In genomic region chr5:30738127-30738828, GRCm38 (mm10) we compare ENCODE assay signal across 8 mouse cellular contexts. TPM values are rescaled to one million over a fixed set of nuclear protein-coding genes. Genes with fewer than 3 reads are reported as not detected.
DNase-seq lines count a peak whose midpoint lies in the region; ATAC-seq and TF ChIP-seq lines count a peak whose summit lies in the region.

No protein-coding gene starts in this region.

- intact Hi-C loops in heart, postnatal 36 days (cut with DNase I), result no loop called here

- H3K9me3 ChIP-seq in heart, embryonic 12.5 days (replicated peaks), result no peaks in the 10 kb centered on the region
- H3K9me3 ChIP-seq in heart, embryonic 16.5 days (replicated peaks; ENCODE audit: control insufficient read depth, low read length), result no peaks in the 10 kb centered on the region
- H3K9me3 ChIP-seq in neural tube, embryonic 13.5 days, result no peaks in the 10 kb centered on the region

- no peak for TF ChIP-seq CTCF in brain, embryonic 14.5 days (IDR thresholded peaks at IDR 0.05; ENCODE audit: borderline replicate concordance, extremely low read depth, insufficient read depth, insufficient read length)
- TF ChIP-seq CTCF in lung, adult 2 months (IDR thresholded peaks at IDR 0.05; ENCODE audit: insufficient read depth, low read length), result no peak

- H3K27ac ChIP-seq in heart, embryonic 12.5 days (ENCODE audit: poor library complexity, severe bottlenecking), result no peak overlapping the region
- H3K27ac ChIP-seq in heart, embryonic 16.5 days (ENCODE audit: low read length), result no peak overlapping the region
- H3K27ac ChIP-seq in neural tube, embryonic 13.5 days (replicated peaks), result peak overlapping the region; percentile 57

- peaks cover 8% of the 10 kb centered on the region; the same call in 1 of the 2 replicates for H3K27me3 ChIP-seq in heart, embryonic 12.5 days (replicated peaks)
- no peaks in the 10 kb centered on the region for H3K27me3 ChIP-seq in heart, embryonic 16.5 days (ENCODE audit: control insufficient read depth, insufficient read depth, low read length)
- no peaks in the 10 kb centered on the region for H3K27me3 ChIP-seq in neural tube, embryonic 13.5 days

- peak; percentile 42; the same call in 1 of the 2 replicates for ATAC-seq in heart, embryonic 12.5 days (ENCODE audit: insufficient number of reproducible peaks, low FRiP score)
- peak; percentile 63; the same call in 1 of the 2 replicates for ATAC-seq in heart, embryonic 16.5 days (replicated peaks; ENCODE audit: extremely low read depth, insufficient read depth, low FRiP score)
- ATAC-seq in neural tube, embryonic 13.5 days (ENCODE audit: low read depth), result 0 out of 2 replicates have a peak, but pooled peaks have one; percentile 24
- ATAC-seq in erythroid progenitor cell, adult 5-6 weeks (replicated peaks; ENCODE audit: low FRiP score, poor library complexity, severe bottlenecking), result no peak

- no peaks in the 10 kb centered on the region for H3K36me3 ChIP-seq in heart, embryonic 12.5 days
- no peaks in the 10 kb centered on the region for H3K36me3 ChIP-seq in heart, embryonic 16.5 days (ENCODE audit: control insufficient read depth, insufficient read depth)
- H3K36me3 ChIP-seq in neural tube, embryonic 13.5 days, result peaks cover 22% of the 10 kb centered on the region

- TF ChIP-seq POLR2A in brain, embryonic 14.5 days (IDR thresholded peaks at IDR 0.05; ENCODE audit: borderline replicate concordance, extremely low read depth, insufficient read depth, insufficient read length, poor library complexity, severe bottlenecking), result no peak
- TF ChIP-seq POLR2A in lung, adult 2 months (IDR thresholded peaks at IDR 0.05; ENCODE audit: borderline replicate concordance, extremely low read depth, low read depth, low read length), result no peak

- no peak overlapping the region for H3K9ac ChIP-seq in heart, embryonic 12.5 days
- no peak overlapping the region for H3K9ac ChIP-seq in heart, embryonic 16.5 days (ENCODE audit: low read length)
- H3K9ac ChIP-seq in neural tube, embryonic 13.5 days, result peak overlapping the region; percentile 41; the same call in 1 of the 2 replicates

- peak overlapping the region; percentile 54 for H3K4me2 ChIP-seq in heart, embryonic 12.5 days
- peak overlapping the region; percentile 48 for H3K4me2 ChIP-seq in heart, embryonic 16.5 days (ENCODE audit: low read depth, low read length)
- peak overlapping the region; percentile 29 for H3K4me2 ChIP-seq in neural tube, embryonic 13.5 days

- no peak for DNase-seq in heart, postnatal 36 days
- peak; percentile 86 for DNase-seq in brain, embryonic 14.5 days (ENCODE audit: low read depth)
- DNase-seq in T-cell, adult 2 months (ENCODE audit: low spot score), result no peak
- no peak for DNase-seq in lung, adult 2 months

- peaks cover 35% of the 10 kb centered on the region for H3K4me1 ChIP-seq in heart, embryonic 12.5 days (replicated peaks)
- H3K4me1 ChIP-seq in heart, embryonic 16.5 days (ENCODE audit: control insufficient read depth, insufficient read depth, low read length), result peaks cover 13% of the 10 kb centered on the region
- H3K4me1 ChIP-seq in neural tube, embryonic 13.5 days (replicated peaks), result peaks cover 81% of the 10 kb centered on the region
- no peaks in the 10 kb centered on the region for H3K4me1 ChIP-seq in lung, adult 2 months (ENCODE audit: control insufficient read depth, insufficient read depth, low read length)

- WGBS in heart, embryonic 12.5 days, result 10% methylated on average over 10 of the region's 10 CpGs
- WGBS in heart, embryonic 16.5 days, result 15% methylated on average over 10 of the region's 10 CpGs
- WGBS in neural tube, embryonic 13.5 days, result 51% methylated on average over 10 of the region's 10 CpGs
- 33% methylated on average over 10 of the region's 10 CpGs for WGBS in lung, adult 2 months

- H3K4me3 ChIP-seq in heart, embryonic 12.5 days, result 0 out of 2 replicates have a peak overlapping the region, but pooled peaks have one; percentile 1
- H3K4me3 ChIP-seq in heart, embryonic 16.5 days (ENCODE audit: low read length), result no peak overlapping the region; the same call in 1 of the 2 replicates
- H3K4me3 ChIP-seq in neural tube, embryonic 13.5 days, result no peak overlapping the region
- H3K4me3 ChIP-seq in lung, adult 2 months (replicated peaks; ENCODE audit: extremely low read depth, low read depth, low read length), result no peak overlapping the region

RNA-seq across cellular contexts. Expression of gene Dpysl5, which starts 26.9 kb away (rescaled TPM):
- 3.6 and 4.4 TPM in 2 replicates for polyA plus RNA-seq in heart, embryonic 12.5 days (2016; fragmentation: Nextera tagmentation; extraction: Ambion mirVana)
- under 1 TPM; 0.69 to 0.79 TPM for total RNA-seq in heart, postnatal 36 days (2021)
- 368 and 444 TPM in 2 replicates for polyA plus RNA-seq in brain, embryonic 14.5 days (2012; rRNA removed)
- 2.0 and 2.2 TPM in 2 replicates for polyA plus RNA-seq in heart, embryonic 16.5 days (2015; fragmentation: Nextera tagmentation; extraction: Ambion mirVana)
- polyA plus RNA-seq in neural tube, embryonic 13.5 days (2015; fragmentation: Nextera tagmentation; extraction: Ambion mirVana), result 176 and 184 TPM in 2 replicates
- 0.36 TPM in 1 of 2 replicates, not detected in the other for total RNA-seq in erythroid progenitor cell, adult 5-6 weeks (2015; ENCODE audit: low replicate concordance)
- not detected in 2 replicates for total RNA-seq in erythroid progenitor cell, adult 5-6 weeks (2017; ENCODE audit: low replicate concordance)
- 5.6 and 7.9 TPM in 2 replicates for polyA plus RNA-seq in lung, adult 2 months (2012; rRNA removed)

Comparison
In these comparisons a context has a peak if more than half of its experiments do, and no peak if none do; other contexts are left out.
1. RNA of gene Dpysl5, which starts 26.9 kb away (polyA plus RNA-seq): 368 to 444 TPM in brain, embryonic 14.5 days and 176 to 184 TPM in neural tube, embryonic 13.5 days; 5.6 to 7.9 TPM in lung, adult 2 months, 3.6 to 4.4 TPM in heart, embryonic 12.5 days and 2.0 to 2.2 TPM in heart, embryonic 16.5 days; every median in the first group is over 10 times any median in the second.
2. Peak in every context shown above with its lines, with median percentiles within 50 percentile points of each other: H3K4me2 ChIP-seq.